Mouse (Mus musculus) testis, adult 2 months (tissue): ENCODE results near the gene Epb41l3.

Source experiments
- CTCF ChIP-seq: fragments of 200-500 bp; IDR thresholded peaks from 2 replicates; pipeline ENCODE4 v1.5.1; 2012; ENCODE audit warnings: low read depth, mild to moderate bottlenecking, inconsistent platforms, low read length, moderate library complexity; ENCODE audit not compliant: control insufficient read depth, insufficient read depth, insufficient replicate concordance
- POLR2A ChIP-seq: fragments of 200-500 bp; IDR thresholded peaks from 2 replicates; pipeline ENCODE4 v1.6.1; 2012; ENCODE audit warnings: low read depth, mild to moderate bottlenecking, inconsistent platforms, low read length, moderate library complexity; ENCODE audit not compliant: control insufficient read depth

- no peak for TF ChIP-seq CTCF
- no peak for TF ChIP-seq POLR2A
Observed at GRCm38 (mm10) chr17:69229451-69229850, 154.0 kb downstream of the Epb41l3 start.
